Mouse (Mus musculus) erythroblast, embryonic 14.5 days (primary cell): Measurements from ENCODE around the gene Pde4d.

Experiments used
- GATA1 ChIP-seq: IDR thresholded peaks from 2 replicates; pipeline ENCODE4 v1.6.1; 2012; ENCODE audit warnings: low read length, inconsistent platforms, mixed read lengths
- TAL1 ChIP-seq: IDR thresholded peaks from 3 replicates; pipeline ENCODE4 v1.6.1; 2012; ENCODE audit warnings: low read length, inconsistent platforms, mixed read lengths

DNA sequence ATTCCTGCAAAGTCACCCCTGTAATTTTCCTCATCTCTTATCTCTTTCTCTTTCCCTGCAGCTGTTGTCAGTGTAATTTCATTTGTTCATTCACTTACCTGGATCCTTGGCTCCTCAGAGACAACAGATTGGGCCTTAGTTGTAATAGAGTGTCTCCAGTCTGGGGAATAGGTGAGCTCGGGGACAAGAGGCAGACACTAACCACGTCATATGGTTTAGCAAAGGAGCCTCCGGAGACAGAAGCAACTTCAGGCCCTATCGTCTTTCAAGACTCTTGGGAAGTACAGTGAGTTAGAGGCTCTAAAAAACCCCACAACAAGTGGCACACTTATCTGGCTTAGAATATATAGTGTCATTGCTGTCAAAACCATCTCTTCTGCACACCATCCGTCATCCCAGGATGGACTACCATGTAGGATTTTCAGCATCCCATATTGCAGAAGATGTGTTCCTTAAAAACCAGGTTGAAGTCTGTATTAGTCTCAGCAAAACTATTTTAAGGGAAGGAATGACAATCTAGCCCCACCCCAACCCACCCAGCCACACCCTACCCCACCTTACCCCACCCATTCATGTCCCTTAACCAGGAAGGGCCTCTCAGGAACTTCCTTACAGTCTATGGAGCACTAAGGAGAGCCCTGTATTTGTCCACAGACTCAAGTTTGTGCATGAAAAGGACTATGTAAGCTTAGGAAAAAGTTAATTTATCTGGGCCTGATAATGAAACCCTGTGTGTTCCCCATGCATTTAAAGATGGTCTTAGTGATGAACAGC is 1356.6 kb downstream of the Pde4d start:
- TF ChIP-seq GATA1, result no peak
- TF ChIP-seq TAL1, result no peak
